Comparison of ENCODE assay signal across 8 mouse cellular contexts in genomic region chr14:31432424-31432823, GRCm38 (mm10). TPM values are rescaled to one million over a fixed set of nuclear protein-coding genes. Genes with fewer than 3 reads are reported as not detected.
A peak's percentile ranks its signal among the peaks of the same experiment; 100 is the strongest.
DNase-seq lines count a peak whose midpoint lies in the region; ATAC-seq and TF ChIP-seq lines count a peak whose summit lies in the region.

No protein-coding gene starts in this region.

- H3K4me1 ChIP-seq in kidney, adult 2 months (ENCODE audit: control insufficient read depth, insufficient read depth, low read length): peaks cover 43% of the 10 kb centered on the region
- H3K4me1 ChIP-seq in liver, embryonic 12.5 days: peaks cover 58% of the 10 kb centered on the region

- H3K36me3 ChIP-seq in kidney, adult 2 months (ENCODE audit: control insufficient read depth, insufficient read depth, low read length): no peaks in the 10 kb centered on the region; the same call in 1 of the 2 replicates
- 0 out of 2 replicates have a peak, but pooled peaks cover 4% of the 10 kb centered on the region for H3K36me3 ChIP-seq in liver, embryonic 12.5 days

- peak; percentile 39 to 44 for DNase-seq in cerebellum, adult 18-20 months
- DNase-seq in cerebellum, postnatal 10 days: no peak
- DNase-seq in kidney, adult 2 months: peak; percentile 65
- no peak for DNase-seq in kidney, adult 9 months
- peak; percentile 69 for DNase-seq in adipocyte (ENCODE audit: low spot score)
- DNase-seq in frontal cortex, adult 2 months (ENCODE audit: extremely low spot score in 1 of 2, low spot score in 1 of 2): no peak
- no peak for DNase-seq in gastrocnemius, postnatal 25 days

- peak overlapping the region; percentile 93 for H3K4me2 ChIP-seq in liver, embryonic 12.5 days

- WGBS in kidney, adult 2 months: 5% methylated on average over 4 of the region's 4 CpGs
- 22% methylated on average over 4 of the region's 4 CpGs for WGBS in liver, embryonic 12.5 days (ENCODE audit: insufficient replicate concordance)

- H3K27me3 ChIP-seq in kidney, adult 2 months (replicated peaks; ENCODE audit: control insufficient read depth, insufficient read depth, low read length): no peaks in the 10 kb centered on the region
- H3K27me3 ChIP-seq in liver, embryonic 12.5 days (replicated peaks): peaks cover 47% of the 10 kb centered on the region

- ATAC-seq in liver, embryonic 12.5 days: no peak

- 0 out of 2 replicates have a peak overlapping the region, but pooled peaks have one; percentile 39 for H3K9ac ChIP-seq in liver, embryonic 12.5 days

- peak overlapping the region; percentile 28; the same call in 1 of the 2 replicates for H3K4me3 ChIP-seq in kidney, adult 2 months (ENCODE audit: insufficient read depth, low read depth, low read length)
- peak overlapping the region; percentile 32 for H3K4me3 ChIP-seq in liver, embryonic 12.5 days

- TF ChIP-seq POLR2A in kidney, adult 2 months (IDR thresholded peaks at IDR 0.05; ENCODE audit: low read depth, low read length): no peak

- peak overlapping the region; percentile 73 for H3K27ac ChIP-seq in kidney, adult 2 months (ENCODE audit: insufficient read depth, low read depth, low read length)
- peak overlapping the region; percentile 37; the same call in 1 of the 2 replicates for H3K27ac ChIP-seq in liver, embryonic 12.5 days

- no peak for TF ChIP-seq CTCF in kidney, adult 2 months (conservative IDR thresholded peaks at IDR 0.05; ENCODE audit: insufficient read depth, insufficient read length, low read depth, low read length)

- no peaks in the 10 kb centered on the region for H3K9me3 ChIP-seq in liver, embryonic 12.5 days (replicated peaks)

RNA-seq across cellular contexts. Expression of gene Sh3bp5, which starts 3.5 kb away (rescaled TPM):
- 33.4 and 43.4 TPM in 2 replicates for polyA plus RNA-seq in kidney, adult 2 months (2012; rRNA removed)
- 13.8 and 15.1 TPM in 2 replicates for polyA plus RNA-seq in liver, embryonic 12.5 days (2016; fragmentation: Nextera tagmentation; extraction: Ambion mirVana)
- 38.4 and 44.0 TPM in 2 replicates for polyA plus RNA-seq in frontal cortex, adult 2 months (2012; rRNA removed)
- total RNA-seq in gastrocnemius, postnatal 25 days (2021): 10 to 100 TPM; 33.9 to 46.8 TPM

Comparison
In these comparisons a context has a peak if more than half of its experiments do, and no peak if none do; other contexts are left out.
1. DNase-seq: peak in cerebellum, adult 18-20 months (2 of 2), kidney, adult 2 months (single experiment) and adipocyte (single experiment); none in cerebellum, postnatal 10 days (0 of 2), kidney, adult 9 months (single experiment), frontal cortex, adult 2 months (0 of 2) and gastrocnemius, postnatal 25 days (single experiment).